Mouse (Mus musculus): ENCODE results near the gene Ramp2.
A peak's percentile ranks its signal among the peaks of the same experiment; 100 is the strongest.

The Ramp2 gene

GRCm38 (mm10) chr11:101269577-101270116, 23.8 kb downstream of the Ramp2 start:
- no peak for DNase-seq (ENCODE audit: low read depth)

GRCm38 (mm10) chr11:101272446-101272845, 26.6 kb downstream of the Ramp2 start:
- DNase-seq (ENCODE audit: low read depth): no peak

GRCm38 (mm10) chr11:101275309-101275708, 29.5 kb downstream of the Ramp2 start:
- no peak for DNase-seq (ENCODE audit: low read depth)

GRCm38 (mm10) chr11:101276319-101277070, 30.7 kb downstream of the Ramp2 start:
- DNase-seq (ENCODE audit: low read depth): no peak

- peak; percentile 82 for DNase-seq (ENCODE audit: low read depth)
These were observed 31.8 kb downstream of the Ramp2 start for GRCm38 (mm10) chr11:101277381-101278222.

GRCm38 (mm10) chr11:101278223-101279192, 32.7 kb downstream of the Ramp2 start, which contains the start of the genes Cntd1 and Coa3:
Gene Cntd1, plus strand, starts transcription at chr11:101279012.
Gene Coa3, minus strand, starts transcription at chr11:101279114.
- DNase-seq (ENCODE audit: low read depth): peak; percentile 90

GRCm38 (mm10) chr11:101279193-101279569, 33.4 kb downstream of the Ramp2 start:
- DNase-seq (ENCODE audit: low read depth): no peak

GRCm38 (mm10) chr11:101280837-101281236, 35.0 kb downstream of the Ramp2 start:
- DNase-seq (ENCODE audit: low read depth): no peak

GRCm38 (mm10) chr11:101282896-101283295, 37.1 kb downstream of the Ramp2 start:
- no peak for DNase-seq (ENCODE audit: low read depth)

- no peak for DNase-seq (ENCODE audit: low read depth)
These were observed 38.0 kb downstream of the Ramp2 start for GRCm38 (mm10) chr11:101283805-101284204.

- DNase-seq (ENCODE audit: low read depth): peak; percentile 81
These were observed 41.5 kb downstream of the Ramp2 start for GRCm38 (mm10) chr11:101287306-101287705.

- no peak for DNase-seq (ENCODE audit: low read depth)
These were observed 45.4 kb downstream of the Ramp2 start for GRCm38 (mm10) chr11:101291231-101291630.

- no peak for DNase-seq (ENCODE audit: low read depth)
These were observed 49.4 kb downstream of the Ramp2 start for GRCm38 (mm10) chr11:101295191-101295590.

- DNase-seq (ENCODE audit: low read depth): peak; percentile 35
These were observed 55.1 kb downstream of the Ramp2 start for GRCm38 (mm10) chr11:101300881-101301280.

GRCm38 (mm10) chr11:101301299-101302003, 55.6 kb downstream of the Ramp2 start:
- no peak for DNase-seq (ENCODE audit: low read depth)

- peak; percentile 98 for DNase-seq (ENCODE audit: low read depth)
These were observed 56.4 kb downstream of the Ramp2 start, which contains the start of gene Becn1 for GRCm38 (mm10) chr11:101302004-101302798. Gene Becn1, minus strand, starts transcription at chr11:101302286.

GRCm38 (mm10) chr11:101307744-101308143, 61.9 kb downstream of the Ramp2 start:
- no peak for DNase-seq (ENCODE audit: low read depth)
